Mouse (Mus musculus): ENCODE results near the gene Espn. TPM values are rescaled to one million over a fixed set of nuclear protein-coding genes. Genes with fewer than 3 reads are reported as not detected.

The Espn gene
- 1.0 TPM in 1 of 2 replicates, not detected in the other for polyA plus RNA-seq (2012; ENCODE audit: insufficient read depth, insufficient read length, missing spikeins)

- no peaks in the 10 kb centered on the region for H3K4me1 ChIP-seq (ENCODE audit: control insufficient read depth, insufficient read depth, insufficient read length, low read length)
- H3K4me3 ChIP-seq (ENCODE audit: insufficient read depth, low read depth, low read length), result peak within 1 kb of the TSS; percentile 49
- no peak within 1 kb of the TSS for H3K27ac ChIP-seq (replicated peaks; ENCODE audit: low read depth, low read length)
Observed at GRCm38 (mm10) chr4:152151966-152152544, at the start of gene Espn. Gene Espn (minus strand): TSS chr4:152152371.

GRCm38 (mm10) chr4:152201492-152201891, 49.3 kb upstream of the Espn start:
- H3K4me3 ChIP-seq (ENCODE audit: insufficient read depth, low read depth, low read length), result no peak overlapping the region
- peaks cover 16% of the 10 kb centered on the region for H3K4me1 ChIP-seq (ENCODE audit: control insufficient read depth, insufficient read depth, insufficient read length, low read length)
- 0 out of 2 replicates have a peak overlapping the region, but pooled peaks have one; percentile 6 for H3K27ac ChIP-seq (replicated peaks; ENCODE audit: low read depth, low read length)

- no peak overlapping the region for H3K27ac ChIP-seq (replicated peaks; ENCODE audit: low read depth, low read length)
- peaks cover 11% of the 10 kb centered on the region for H3K4me1 ChIP-seq (ENCODE audit: control insufficient read depth, insufficient read depth, insufficient read length, low read length)
- no peak overlapping the region for H3K4me3 ChIP-seq (ENCODE audit: insufficient read depth, low read depth, low read length)
Observed at GRCm38 (mm10) chr4:152199617-152200016, 47.4 kb upstream of the Espn start.

- Histone ChIP-seq H3K27ac (replicated peaks; ENCODE audit: low read depth, low read length) (no peak overlapping the region), H3K4me3 (ENCODE audit: insufficient read depth, low read depth, low read length) (no peak overlapping the region), H3K4me1 (ENCODE audit: control insufficient read depth, insufficient read depth, insufficient read length, low read length) (peaks cover 11% of the 10 kb centered on the region)
Observed at GRCm38 (mm10) chr4:152197545-152197944, 45.4 kb upstream of the Espn start.

GRCm38 (mm10) chr4:152196276-152196675, 44.1 kb upstream of the Espn start:
- no peak overlapping the region for H3K27ac ChIP-seq (replicated peaks; ENCODE audit: low read depth, low read length)

GRCm38 (mm10) chr4:152194476-152195175, 42.5 kb upstream of the Espn start:
- H3K4me3 ChIP-seq (ENCODE audit: insufficient read depth, low read depth, low read length), result no peak overlapping the region
- H3K27ac ChIP-seq (replicated peaks; ENCODE audit: low read depth, low read length), result no peak overlapping the region
- peaks cover 11% of the 10 kb centered on the region; the same call in 1 of the 2 replicates for H3K4me1 ChIP-seq (ENCODE audit: control insufficient read depth, insufficient read depth, insufficient read length, low read length)

More at GRCm38 (mm10) chr4:152196276-152196675, 44.1 kb upstream of the Espn start:
- Histone ChIP-seq H3K4me3 (ENCODE audit: insufficient read depth, low read depth, low read length) (no peak overlapping the region), H3K4me1 (ENCODE audit: control insufficient read depth, insufficient read depth, insufficient read length, low read length) (peaks cover 10% of the 10 kb centered on the region)

- Histone ChIP-seq H3K4me3 (ENCODE audit: insufficient read depth, low read depth, low read length) (no peak overlapping the region), H3K27ac (replicated peaks; ENCODE audit: low read depth, low read length) (no peak overlapping the region), H3K4me1 (ENCODE audit: control insufficient read depth, insufficient read depth, insufficient read length, low read length) (peaks cover 14% of the 10 kb centered on the region; the same call in 1 of the 2 replicates)
Observed at GRCm38 (mm10) chr4:152192569-152192968, 40.4 kb upstream of the Espn start.

- Histone ChIP-seq H3K4me3 (ENCODE audit: insufficient read depth, low read depth, low read length) (no peak overlapping the region), H3K27ac (replicated peaks; ENCODE audit: low read depth, low read length) (peak overlapping the region; percentile 63), H3K4me1 (ENCODE audit: control insufficient read depth, insufficient read depth, insufficient read length, low read length) (peaks cover 27% of the 10 kb centered on the region)
Observed at GRCm38 (mm10) chr4:152190701-152191100, 38.5 kb upstream of the Espn start.

GRCm38 (mm10) chr4:152190096-152190653, 38.0 kb upstream of the Espn start:
- H3K4me1 ChIP-seq (ENCODE audit: control insufficient read depth, insufficient read depth, insufficient read length, low read length), result peaks cover 31% of the 10 kb centered on the region
- no peak overlapping the region for H3K4me3 ChIP-seq (ENCODE audit: insufficient read depth, low read depth, low read length)
- H3K27ac ChIP-seq (replicated peaks; ENCODE audit: low read depth, low read length), result peak overlapping the region; percentile 4; the same call in 1 of the 2 replicates

- Histone ChIP-seq H3K4me1 (ENCODE audit: control insufficient read depth, insufficient read depth, insufficient read length, low read length) (peaks cover 33% of the 10 kb centered on the region), H3K27ac (replicated peaks; ENCODE audit: low read depth, low read length) (peak overlapping the region; percentile 4; the same call in 1 of the 2 replicates), H3K4me3 (ENCODE audit: insufficient read depth, low read depth, low read length) (no peak overlapping the region)
Observed at GRCm38 (mm10) chr4:152189691-152190090, 37.5 kb upstream of the Espn start.

- no peak overlapping the region for H3K27ac ChIP-seq (replicated peaks; ENCODE audit: low read depth, low read length)
- no peak overlapping the region for H3K4me3 ChIP-seq (ENCODE audit: insufficient read depth, low read depth, low read length)
- peaks cover 33% of the 10 kb centered on the region for H3K4me1 ChIP-seq (ENCODE audit: control insufficient read depth, insufficient read depth, insufficient read length, low read length)
Observed at GRCm38 (mm10) chr4:152189071-152189470, 36.9 kb upstream of the Espn start.

GRCm38 (mm10) chr4:152188651-152189050, 36.5 kb upstream of the Espn start:
- Histone ChIP-seq H3K4me1 (ENCODE audit: control insufficient read depth, insufficient read depth, insufficient read length, low read length) (peaks cover 33% of the 10 kb centered on the region), H3K27ac (replicated peaks; ENCODE audit: low read depth, low read length) (no peak overlapping the region), H3K4me3 (ENCODE audit: insufficient read depth, low read depth, low read length) (no peak overlapping the region)

GRCm38 (mm10) chr4:152187142-152187541, 35.0 kb upstream of the Espn start:
- H3K4me3 ChIP-seq (ENCODE audit: insufficient read depth, low read depth, low read length), result no peak overlapping the region; the same call in 1 of the 2 replicates
- peaks cover 33% of the 10 kb centered on the region for H3K4me1 ChIP-seq (ENCODE audit: control insufficient read depth, insufficient read depth, insufficient read length, low read length)
- H3K27ac ChIP-seq (replicated peaks; ENCODE audit: low read depth, low read length), result peak overlapping the region; percentile 93; the same call in 1 of the 2 replicates

- peak overlapping the region; percentile 46 for H3K4me3 ChIP-seq (ENCODE audit: insufficient read depth, low read depth, low read length)
- H3K27ac ChIP-seq (replicated peaks; ENCODE audit: low read depth, low read length), result peak overlapping the region; percentile 93
- peaks cover 33% of the 10 kb centered on the region for H3K4me1 ChIP-seq (ENCODE audit: control insufficient read depth, insufficient read depth, insufficient read length, low read length)
Observed at GRCm38 (mm10) chr4:152186205-152187082, 34.3 kb upstream of the Espn start.
